Mouse (Mus musculus) myocyte (in vitro differentiated cells): Measurements from ENCODE around the gene Cs.

Source experiments
- POLR2A ChIP-seq: IDR thresholded peaks from one replicate; pipeline ENCODE4 v1.6.1; 2011; ENCODE audit warnings: low read depth, mild to moderate bottlenecking, control low read depth, moderate library complexity; ENCODE audit not compliant: insufficient read length
- REST ChIP-seq: IDR thresholded peaks from one replicate; pipeline ENCODE4 v1.6.1; 2011; ENCODE audit warnings: mild to moderate bottlenecking, control low read depth, moderate library complexity; ENCODE audit not compliant: insufficient read depth, insufficient read length
- USF1 ChIP-seq: IDR thresholded peaks from one replicate; pipeline ENCODE4 v1.6.1; 2011; ENCODE audit warnings: low read depth, mild to moderate bottlenecking, control low read depth, moderate library complexity

GRCm38 (mm10) chr10:128338948-128339347 is 1.4 kb downstream of the Cs start:
- TF ChIP-seq USF1 (no peak), POLR2A (no peak), REST (no peak)
